Mouse (Mus musculus) cerebellum, adult 8-10 months (tissue): ENCODE data around the gene Cope.

ENCODE experiments used
- DNase-seq: peaks from one replicate; pipeline ENCODE4 v3.0.0; 2022

The Cope gene

DNA sequence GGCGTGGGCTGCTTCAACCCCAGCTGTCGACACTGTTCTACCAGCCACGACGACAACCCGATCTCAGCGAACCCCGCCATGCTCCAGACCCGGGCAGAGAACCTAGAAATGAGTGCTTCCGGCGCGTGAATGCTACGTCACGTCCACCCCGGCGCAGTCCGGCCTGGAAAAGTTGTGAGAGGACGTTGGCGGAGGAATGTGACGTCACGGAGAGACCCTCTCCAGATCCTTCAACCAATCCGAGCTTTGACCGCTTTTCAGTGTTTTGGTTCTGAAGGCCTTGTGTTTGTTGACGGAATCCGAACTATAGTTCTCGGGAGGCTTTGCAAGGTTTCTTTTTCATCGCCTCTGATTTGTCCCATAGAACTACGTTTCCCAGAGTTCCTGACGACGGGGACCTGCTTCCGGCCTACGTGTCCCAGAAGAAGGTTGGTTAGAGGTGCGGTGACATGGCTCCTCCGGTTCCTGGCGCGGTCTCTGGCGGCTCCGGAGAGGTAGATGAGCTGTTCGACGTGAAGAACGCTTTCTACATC, at the start of gene Cope, which contains the start of gene Ddx49:
Cope (plus strand) TSS at position 161 of the 533 bp plus-strand sequence.
Ddx49 (minus strand) TSS at position 132 of the 533 bp plus-strand sequence.
- DNase-seq: peak; percentile 94

DNA sequence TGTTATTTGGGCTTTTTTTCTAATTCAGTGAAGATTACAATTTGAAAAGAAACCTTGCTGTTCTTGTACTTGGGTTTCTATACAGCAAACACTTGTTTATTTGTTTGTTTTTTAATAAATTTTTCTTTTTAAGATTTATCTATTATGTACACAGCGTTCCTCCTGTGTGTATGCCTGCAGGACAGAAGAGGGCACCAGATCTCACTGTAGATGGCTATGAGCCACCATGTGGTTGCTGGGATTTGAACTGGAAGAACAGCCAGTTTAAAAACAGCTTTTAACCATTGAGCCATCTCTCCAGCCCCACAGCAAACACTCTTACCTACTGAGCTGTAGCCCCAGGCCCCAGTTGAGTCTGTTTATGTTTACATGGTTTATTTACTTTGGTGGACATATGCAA, 47.7 kb upstream of the Cope start:
- DNase-seq: no peak

DNA sequence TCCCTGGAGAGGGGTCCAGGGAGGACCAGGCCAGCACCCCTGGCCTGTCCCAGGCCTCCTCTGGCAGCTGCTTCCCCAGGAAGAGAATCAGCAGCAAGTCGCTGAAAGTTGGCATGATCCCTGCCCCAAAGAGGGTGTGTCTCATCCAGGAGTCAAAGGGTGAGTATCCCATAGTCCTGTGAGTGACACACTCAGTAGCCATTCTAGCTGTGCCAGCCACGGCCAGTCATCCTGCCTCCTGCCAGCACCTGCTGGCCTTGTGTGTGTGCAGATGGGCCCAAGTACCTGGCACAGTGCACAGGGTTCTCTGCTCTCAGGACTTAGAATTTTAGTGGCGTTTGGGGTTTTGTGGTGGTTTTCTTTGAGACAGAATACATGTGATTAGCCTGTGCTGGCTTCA, 44.9 kb upstream of the Cope start:
- peak; percentile 41 for DNase-seq

DNA sequence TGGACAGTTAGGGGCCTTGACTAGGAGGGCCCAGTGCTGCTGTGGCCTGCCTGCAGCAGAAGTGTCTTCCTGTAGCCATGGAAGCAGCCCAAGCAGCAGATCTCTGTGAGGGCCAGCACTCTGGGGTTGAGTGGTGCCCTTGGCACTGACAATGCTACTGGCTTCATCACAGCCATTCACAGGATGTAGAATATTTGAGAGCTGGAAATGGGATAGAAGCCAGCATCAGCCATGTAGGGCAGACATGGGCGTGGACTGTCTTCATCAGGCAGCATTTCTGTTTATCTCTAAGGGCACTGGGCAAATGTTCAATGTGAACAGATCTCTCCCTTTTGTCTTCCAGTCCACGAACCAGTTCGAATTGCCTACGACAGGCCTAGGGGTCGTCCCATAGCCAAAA, 43.7 kb upstream of the Cope start:
- no peak for DNase-seq

DNA sequence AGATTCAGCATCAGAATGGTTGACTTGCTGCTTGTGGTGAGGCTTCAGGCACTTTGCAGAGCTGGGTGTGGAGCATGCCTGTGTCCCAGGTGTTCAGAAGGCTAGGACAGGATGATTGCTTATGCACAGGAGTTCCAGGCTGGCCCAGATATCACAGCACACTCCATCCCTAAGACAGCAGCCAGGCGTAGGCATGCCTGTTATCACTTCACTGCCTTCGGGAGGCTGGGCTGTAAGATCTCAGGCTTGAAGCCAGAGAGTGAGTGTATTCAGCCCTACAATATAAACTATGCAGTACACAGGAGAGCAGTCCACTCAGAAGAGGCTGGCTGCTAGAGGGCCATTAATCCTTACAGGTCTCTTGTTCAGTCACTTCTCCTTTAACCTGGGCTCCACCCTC, 43.3 kb upstream of the Cope start:
- DNase-seq: no peak

GRCm38 (mm10) chr8:70267674-70268073, 34.6 kb upstream of the Cope start:
- DNase-seq: no peak

- DNase-seq: peak; percentile 16
Observed at GRCm38 (mm10) chr8:70268311-70268710, 34.0 kb upstream of the Cope start.

- DNase-seq: peak; percentile 24
Observed at GRCm38 (mm10) chr8:70268799-70269565, 33.3 kb upstream of the Cope start.

GRCm38 (mm10) chr8:70272949-70273348, 29.4 kb upstream of the Cope start:
- no peak for DNase-seq

DNA sequence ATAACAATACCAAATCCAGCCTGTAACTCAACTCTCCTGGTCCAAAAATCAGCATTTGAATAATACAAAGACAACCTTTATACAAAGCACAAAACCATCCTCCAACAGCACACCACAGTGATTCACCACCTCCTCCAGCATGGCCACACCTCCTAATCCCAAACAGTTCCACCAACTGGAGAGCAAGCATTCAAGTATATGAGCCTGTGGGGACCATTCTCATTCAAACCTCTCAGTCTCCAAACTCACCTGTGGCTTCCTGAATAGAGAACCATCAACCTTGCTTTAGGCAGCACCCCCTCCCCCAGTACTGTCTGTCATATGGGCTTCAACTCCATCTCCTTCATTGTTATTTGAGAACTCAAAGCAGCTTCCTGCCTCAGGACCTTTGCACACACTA, 28.0 kb upstream of the Cope start:
- no peak for DNase-seq

DNA sequence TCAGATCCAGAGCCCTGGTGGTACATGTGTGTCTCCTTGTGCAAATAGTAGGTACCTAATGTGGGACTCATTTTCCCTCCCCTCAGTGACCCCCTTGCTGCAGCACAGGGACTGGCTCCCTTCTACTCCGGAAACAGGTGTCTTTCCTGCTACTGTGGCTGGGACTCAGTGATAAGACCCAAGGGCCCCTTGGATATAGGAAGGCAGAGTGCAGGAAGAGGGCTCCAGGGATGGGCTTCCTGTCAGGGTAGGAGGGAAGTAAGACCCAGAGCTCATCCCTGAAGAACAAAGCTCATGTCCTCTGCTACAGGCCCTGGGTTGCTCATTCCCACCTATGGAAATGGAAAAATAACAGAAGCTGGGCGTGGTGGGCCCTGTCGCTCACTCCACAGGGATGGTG, 25.8 kb upstream of the Cope start:
- DNase-seq: no peak

GRCm38 (mm10) chr8:70278175-70278574, 24.1 kb upstream of the Cope start:
- DNase-seq: no peak

GRCm38 (mm10) chr8:70279266-70279665, 23.1 kb upstream of the Cope start:
- DNase-seq: no peak

DNA sequence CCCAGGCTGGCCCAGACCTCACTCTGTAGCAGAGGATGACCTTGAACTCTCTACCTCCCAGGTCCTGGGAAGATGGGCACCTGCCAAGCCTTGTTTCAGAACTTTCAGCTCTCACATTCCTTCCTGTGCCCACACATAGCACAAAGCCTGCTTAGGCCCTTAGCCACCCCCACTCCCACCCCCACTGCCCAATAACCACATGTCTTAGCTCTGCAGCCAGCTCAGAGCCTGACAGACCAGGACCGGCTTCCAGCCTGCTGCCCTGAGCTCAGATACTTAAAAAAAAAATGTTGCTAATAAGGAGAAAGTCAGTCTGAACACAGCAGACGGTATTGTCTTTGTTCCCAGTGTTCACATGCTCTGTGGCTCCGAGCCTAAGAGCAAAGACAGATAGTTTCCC, 21.3 kb upstream of the Cope start:
- no peak for DNase-seq

DNA sequence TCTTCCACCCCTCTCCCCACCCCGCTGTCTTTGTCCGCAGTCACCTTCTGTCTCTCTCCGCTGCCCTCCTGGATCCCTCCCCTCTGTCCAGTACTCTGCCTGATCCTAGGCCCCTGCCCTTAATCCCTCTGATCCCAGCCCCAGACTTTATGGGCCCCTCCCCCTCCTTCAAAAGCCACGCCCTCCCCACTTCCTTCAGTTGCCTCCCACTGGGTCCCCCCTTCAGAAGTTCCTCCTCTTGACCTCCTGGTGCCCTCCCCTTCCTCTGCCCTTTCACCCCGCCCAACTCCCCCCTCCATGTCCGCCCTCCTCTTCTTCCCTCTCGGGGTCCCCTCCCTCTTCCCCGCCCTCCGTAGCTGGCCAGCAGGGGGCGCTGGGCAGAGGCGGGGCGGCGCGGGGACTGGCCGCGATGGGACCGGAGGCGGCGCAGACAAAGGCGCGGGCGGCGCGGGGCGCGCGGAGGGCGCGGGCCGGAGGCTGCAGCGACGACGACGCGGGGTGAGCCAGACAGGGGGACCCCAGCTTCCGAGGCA, 19.6 kb upstream of the Cope start, which contains the start of gene Homer3:
Homer3 (plus strand) TSS at position 225 of the 533 bp plus-strand sequence.
- peak; percentile 46 for DNase-seq

- DNase-seq: no peak
Observed at GRCm38 (mm10) chr8:70283136-70284077, 18.9 kb upstream of the Cope start.

DNA sequence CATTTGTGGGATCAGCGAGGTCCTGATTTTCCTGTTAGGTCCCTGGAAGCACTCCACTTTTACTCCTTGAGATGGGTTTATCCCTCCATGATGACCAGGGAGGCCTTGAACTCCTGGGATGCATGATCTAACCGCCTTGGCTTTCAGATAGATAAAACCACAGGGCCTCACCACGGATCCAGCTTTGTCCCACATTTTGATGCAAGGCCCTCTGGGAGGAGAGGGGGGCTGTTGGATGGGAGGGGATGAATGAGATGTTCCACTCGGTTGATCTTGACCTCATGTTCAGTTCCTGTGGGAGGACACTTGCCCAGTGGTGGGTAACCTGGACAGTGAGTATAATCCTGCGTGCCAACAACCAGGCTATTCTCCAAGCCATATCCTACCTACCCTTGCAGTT, 17.9 kb upstream of the Cope start:
- DNase-seq: no peak

GRCm38 (mm10) chr8:70285304-70285703, 17.0 kb upstream of the Cope start:
- DNase-seq: no peak

DNA sequence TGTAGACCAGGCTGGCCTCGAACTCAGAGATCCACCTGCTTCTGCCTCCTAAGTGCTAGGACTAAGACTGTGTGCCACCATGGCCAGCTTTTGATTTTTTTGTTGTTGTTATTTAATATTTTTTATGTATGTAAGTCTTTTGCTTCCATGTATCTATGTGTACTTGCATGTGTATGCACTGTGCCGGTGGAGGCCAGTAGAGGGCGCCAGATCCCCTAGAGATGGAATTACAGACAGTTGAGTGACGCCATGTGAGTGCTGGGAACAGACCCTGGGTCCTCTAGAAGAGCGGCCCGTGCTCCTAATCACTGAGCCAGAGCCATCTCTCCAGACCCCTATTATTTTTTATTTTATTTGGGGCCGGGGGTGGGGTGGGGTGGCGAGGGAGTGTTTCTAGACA, 15.6 kb upstream of the Cope start:
- no peak for DNase-seq

GRCm38 (mm10) chr8:70293988-70294405, 8.3 kb upstream of the Cope start:
- DNase-seq: no peak

DNA sequence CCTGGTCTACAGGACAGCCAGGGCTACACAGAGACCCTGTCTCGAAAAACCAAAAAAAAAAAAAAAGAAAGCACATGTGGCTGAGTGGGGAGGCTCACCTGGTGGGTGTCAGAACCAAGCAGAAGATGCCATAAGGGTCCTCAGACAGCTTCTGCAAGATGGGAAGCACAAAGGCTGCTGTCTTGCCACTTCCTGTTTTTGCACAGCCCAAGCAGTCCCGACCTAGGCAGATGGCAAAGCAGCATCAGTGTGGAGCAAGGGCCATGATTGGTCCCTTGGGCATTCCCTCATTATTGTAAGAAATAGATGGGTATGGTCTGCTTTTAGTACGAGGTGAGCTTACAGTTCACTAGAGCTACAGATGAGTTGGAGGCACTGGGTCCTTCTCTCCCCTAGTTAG, 1.4 kb upstream of the Cope start:
- DNase-seq: no peak

- no peak for DNase-seq
Observed at GRCm38 (mm10) chr8:70302901-70303300, 583 bp downstream of the Cope start.

DNA sequence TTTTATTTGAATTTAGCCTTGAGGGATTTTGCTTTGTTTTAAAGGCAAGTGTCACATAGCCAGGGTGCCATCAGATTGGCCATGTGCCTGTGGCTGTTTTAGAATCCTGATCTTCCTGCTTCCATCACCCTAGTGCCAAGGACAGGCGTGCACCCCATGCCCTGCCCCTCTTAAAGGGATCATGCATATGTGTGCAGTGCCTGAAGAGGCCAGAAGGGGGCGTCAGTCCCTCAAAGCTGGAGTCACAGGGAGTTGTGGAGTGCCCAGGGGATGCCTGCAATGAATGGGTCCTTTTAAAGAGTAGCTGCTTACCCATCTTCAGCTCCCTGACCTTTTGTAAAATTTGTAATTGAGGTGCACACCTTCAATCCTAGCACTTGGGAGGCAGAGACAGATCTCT, 7.0 kb downstream of the Cope start:
- no peak for DNase-seq
